Mouse (Mus musculus) ES-CJ7 (cell line): ENCODE measurements at regions not wholly inside any gene's neighbourhood (a gene's known extent, or its start where the extent isn't known, plus 50 kb on each side); places are given as distances from the start of the nearest gene placed in this dataset.

Experiments
- DNase-seq: peaks from one replicate; pipeline ENCODE4 v3.0.0; 2011; ENCODE audit warnings: low read depth, low spot score

DNA sequence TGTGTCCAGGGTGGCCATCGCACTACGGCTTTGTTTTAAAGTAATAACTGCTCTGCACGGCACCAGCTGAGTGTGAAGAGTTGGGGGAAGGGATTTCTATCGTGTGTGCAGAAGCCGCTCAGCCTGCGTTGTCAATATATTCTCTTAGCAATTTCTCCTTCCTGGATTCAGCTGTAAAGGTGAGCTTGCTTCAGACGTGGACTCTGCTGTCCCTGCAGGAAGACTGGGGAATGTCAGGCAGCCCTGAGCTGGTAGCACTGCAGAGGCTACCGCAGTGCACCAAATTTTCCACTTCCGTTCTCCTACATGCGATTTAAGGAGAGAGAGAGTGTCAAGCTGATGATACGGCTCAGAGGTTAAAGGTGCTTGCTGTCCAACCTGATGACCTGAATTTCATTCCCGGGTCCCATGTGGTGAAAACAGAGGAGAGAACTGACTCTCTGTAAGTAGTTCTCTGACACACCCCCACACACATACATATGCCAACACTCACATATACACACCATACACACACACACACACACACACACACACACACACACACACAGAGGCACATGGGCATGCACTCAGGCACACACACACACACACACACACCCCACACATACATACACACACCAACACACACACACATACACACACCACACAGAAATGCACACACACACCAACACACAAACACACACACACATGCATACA is 59.9 kb upstream of the Prelid3b start:
- DNase-seq = peak; percentile 21

- DNase-seq = no peak
These were observed 67.8 kb upstream of the Prelid3b start for GRCm38 (mm10) chr2:174540717-174541116.

DNA sequence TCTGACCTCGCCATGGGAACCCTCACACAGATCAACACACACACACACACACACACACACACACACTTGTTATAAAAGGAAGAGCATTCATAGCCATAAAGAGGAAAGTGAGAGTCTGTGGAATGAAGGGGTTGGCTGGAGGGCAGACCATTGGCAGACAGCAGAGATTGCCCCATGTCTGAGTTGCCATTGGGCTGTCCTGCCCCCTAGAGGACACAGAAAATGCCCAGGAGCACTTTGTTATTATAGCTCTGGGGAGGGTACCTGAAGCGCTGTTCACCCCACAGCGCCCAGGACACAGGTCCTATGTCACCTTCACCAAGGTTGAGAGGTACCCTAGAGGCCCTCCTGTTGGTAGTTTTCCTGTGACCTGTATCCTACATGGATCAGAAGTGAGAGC is 74.3 kb upstream of the Prelid3b start:
- DNase-seq = no peak

- no peak for DNase-seq
These were observed 74.8 kb upstream of the Prelid3b start for GRCm38 (mm10) chr2:174547701-174548100.

GRCm38 (mm10) chr2:174548776-174549175 is 75.9 kb upstream of the Prelid3b start:
- no peak for DNase-seq

DNA sequence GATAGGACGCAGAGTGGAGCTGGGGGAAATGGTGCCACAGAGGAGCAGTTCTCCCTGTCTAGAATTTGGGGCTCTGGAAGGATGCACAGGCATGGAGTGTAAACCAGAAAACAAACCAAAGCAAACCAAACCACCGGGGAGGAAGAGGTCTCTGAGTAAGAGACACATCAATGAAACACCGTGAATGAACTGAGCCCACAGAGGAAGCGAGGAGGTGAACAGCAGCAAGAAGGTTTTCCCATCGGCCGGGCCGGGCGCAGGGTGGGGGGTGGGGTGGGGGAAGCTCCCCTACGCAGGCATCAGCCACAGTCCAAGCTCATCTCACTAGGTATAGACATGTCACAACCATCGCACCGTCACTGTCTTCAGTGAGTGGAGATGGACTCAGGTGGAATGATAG is 82.9 kb upstream of the Prelid3b start:
- DNase-seq = no peak

DNA sequence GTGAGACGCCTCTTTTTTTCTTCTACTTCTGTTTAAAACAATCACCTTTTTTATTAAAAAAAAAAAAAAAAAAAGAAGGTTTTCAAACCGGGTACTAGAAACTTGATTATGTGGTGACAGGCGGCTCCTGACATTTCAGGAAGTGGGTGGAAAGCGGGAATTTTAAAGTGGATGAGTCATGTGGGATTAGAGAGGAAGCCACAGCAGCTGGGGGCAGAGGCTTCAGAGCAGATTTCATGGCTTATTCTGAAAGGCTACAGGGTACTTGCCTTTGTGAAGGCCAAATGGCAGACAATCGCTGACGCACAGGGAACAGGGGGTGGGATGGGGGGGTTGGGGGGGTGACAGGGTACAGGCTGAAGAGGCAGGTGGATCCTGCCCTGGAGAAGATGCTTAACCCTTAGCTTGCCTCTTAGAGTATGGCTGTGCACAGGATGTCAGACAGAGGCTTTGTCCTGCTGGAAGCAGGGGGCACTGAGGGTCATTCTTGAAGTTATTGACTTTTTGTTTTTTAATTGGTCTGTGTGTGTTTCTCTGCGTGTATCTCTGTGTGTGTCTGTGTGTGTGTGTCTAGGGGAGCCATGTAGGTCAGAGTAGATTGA is 81.4 kb upstream of the Zfp831 start:
- no peak for DNase-seq

GRCm38 (mm10) chr2:174563917-174564316 is 79.4 kb upstream of the Zfp831 start:
- DNase-seq = no peak

- DNase-seq = peak; percentile 3
These were observed 78.5 kb upstream of the Zfp831 start for GRCm38 (mm10) chr2:174564817-174565216.

- no peak for DNase-seq
These were observed 77.4 kb upstream of the Zfp831 start for GRCm38 (mm10) chr2:174565891-174566290.

GRCm38 (mm10) chr2:174566752-174567151 is 76.6 kb upstream of the Zfp831 start:
- DNase-seq = no peak

DNA sequence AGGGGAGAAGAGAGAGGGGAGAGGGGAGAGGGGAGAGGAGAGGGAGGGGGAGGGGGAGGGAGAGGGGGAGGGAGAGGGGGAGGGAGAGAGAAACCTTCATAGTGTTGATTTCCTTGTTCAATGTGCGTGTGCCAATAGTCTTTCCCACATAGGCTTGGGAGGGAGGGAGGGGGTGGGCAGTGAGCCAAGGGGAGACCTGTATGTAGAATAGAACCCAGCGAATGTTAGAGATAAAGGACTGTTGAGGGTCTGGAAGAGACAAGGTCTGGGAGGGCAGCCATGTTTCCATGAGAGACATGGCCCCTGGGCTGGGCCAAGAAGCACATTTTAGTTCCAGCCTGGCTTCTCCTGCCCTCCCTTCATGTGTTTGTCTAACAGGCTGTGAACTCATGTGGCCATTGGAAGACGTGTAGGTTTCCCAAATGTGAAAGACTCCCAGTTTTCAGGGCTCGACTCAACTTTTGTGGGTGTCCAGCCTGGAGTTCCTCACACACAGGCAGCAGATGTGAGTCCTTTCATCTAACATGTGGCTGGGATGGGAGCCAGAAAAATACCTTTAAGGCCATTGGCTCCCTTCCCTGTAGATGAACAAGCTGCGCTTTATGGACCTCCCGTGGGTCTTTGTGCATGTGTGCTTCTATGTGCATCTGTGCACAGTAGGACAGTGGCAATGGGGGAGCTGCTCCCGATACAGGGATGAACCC is 68.4 kb upstream of the Zfp831 start:
- no peak for DNase-seq

DNA sequence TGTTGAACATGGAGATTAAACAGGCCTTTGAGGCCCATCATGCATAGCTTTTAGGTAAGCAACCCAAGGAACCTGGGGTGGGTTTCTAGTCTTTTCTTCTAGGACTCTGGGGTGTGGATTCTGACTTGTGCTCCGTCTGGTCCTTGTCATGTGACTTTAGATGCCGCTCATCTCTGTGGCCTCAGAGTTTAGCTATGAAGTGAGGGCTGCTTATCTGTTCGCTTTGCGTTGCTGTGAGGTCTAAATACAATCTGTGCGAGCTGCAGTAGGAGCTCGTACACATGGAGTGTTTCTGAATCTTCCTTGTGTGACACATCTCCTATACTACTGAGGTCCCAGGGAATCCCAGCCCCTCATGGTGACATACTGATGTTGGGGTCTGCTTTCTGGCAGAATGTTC is 67.8 kb upstream of the Zfp831 start:
- DNase-seq = no peak

DNA sequence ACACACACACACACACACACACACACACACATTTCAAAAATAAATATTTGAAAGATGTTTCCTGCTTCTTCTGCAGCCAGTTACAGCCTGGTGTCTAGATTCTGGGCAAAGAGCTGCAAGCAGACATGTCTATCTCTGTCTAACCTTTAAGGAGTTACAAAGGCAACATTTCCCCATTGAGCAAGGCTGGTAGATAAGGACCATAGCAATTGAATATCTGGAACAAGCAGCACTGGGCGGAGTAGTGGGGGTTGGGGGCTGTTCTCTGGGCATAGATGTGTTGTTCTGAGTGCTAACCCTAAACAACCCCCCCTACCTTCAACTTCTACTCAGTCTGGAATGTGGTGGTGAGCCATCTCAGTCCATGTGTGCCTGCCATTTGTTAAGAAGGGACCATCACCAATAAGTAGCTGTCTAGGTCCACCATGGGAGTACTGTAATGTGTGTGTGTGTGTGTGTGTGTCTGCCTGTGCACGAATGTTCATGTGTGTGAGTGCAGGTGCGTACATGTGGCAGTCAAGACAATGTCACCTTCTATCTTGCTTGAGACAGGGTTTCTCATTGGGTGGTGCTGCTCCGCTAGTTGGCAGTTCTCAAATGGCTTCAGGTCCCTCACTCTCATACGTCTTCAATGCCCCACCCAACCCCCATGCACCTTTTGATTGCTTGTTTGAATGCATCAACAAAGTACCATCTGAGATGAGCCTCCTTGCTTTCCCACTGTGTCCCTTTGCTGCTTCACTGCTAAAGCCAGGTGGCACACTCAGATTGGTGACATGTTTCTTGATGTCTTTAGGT is 62.2 kb upstream of the Zfp831 start:
- no peak for DNase-seq

GRCm38 (mm10) chr2:174584272-174584671 is 59.1 kb upstream of the Zfp831 start:
- DNase-seq = no peak
